Mouse (Mus musculus): ENCODE measurements at regions not wholly inside any gene's neighbourhood (a gene's known extent, or its start where the extent isn't known, plus 50 kb on each side); places are given as distances from the start of the nearest gene placed in this dataset.

DNA sequence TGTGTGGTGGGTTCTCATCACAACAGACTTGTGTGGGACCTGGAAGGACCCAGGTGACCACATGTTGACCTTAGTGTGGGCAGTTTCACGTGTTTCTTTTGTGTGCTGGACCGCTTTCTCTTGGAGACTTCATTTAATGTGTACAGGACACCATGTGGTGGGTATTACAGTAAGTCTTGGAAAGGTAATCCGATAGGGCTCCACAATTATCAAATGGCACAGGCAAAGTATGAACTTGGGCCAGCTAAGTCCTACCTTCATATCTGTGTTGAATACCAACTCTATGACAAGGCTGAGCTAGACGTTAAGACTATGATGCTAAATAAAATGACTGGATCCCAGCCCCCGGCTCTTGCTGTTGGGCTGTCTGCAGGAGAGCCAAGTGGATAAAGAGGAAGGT lies 173.5 kb downstream of the 1500009L16Rik start:
- no peak for DNase-seq (ENCODE audit: low spot score)

- no peak for DNase-seq (ENCODE audit: low spot score)
Measured at GRCm38 (mm10) chr10:83897558-83897957, 174.9 kb downstream of the 1500009L16Rik start.

DNA sequence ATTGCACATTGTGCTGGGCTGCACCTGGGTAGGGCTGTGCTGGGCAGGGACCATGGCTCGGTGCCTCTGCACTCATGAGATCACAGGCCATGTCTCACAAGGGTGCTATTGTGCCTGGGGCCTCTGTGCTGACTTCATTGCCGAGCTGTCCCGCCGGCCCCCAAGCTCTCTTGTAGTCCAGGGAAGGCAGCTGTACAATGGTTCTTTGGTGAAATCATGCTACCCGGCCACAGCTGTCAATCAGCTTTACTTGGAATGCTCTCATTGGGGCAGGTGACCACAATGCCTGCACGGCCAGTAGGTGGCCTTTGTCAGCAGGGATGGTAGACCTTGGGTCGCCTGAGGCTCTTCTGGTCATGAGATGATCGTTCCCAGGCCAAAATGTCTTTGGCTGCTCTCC lies 184.1 kb downstream of the 1500009L16Rik start:
- DNase-seq (ENCODE audit: low spot score), result peak; percentile 49

GRCm38 (mm10) chr10:83910649-83911370 lies 188.1 kb downstream of the 1500009L16Rik start:
- no peak for DNase-seq (ENCODE audit: low spot score)

GRCm38 (mm10) chr10:83914401-83915132 lies 191.9 kb downstream of the 1500009L16Rik start:
- DNase-seq (ENCODE audit: low spot score), result no peak

GRCm38 (mm10) chr10:83915133-83915730 lies 192.6 kb downstream of the 1500009L16Rik start:
- DNase-seq (ENCODE audit: low spot score), result no peak

GRCm38 (mm10) chr10:83926990-83927389 lies 204.3 kb downstream of the 1500009L16Rik start:
- no peak for DNase-seq (ENCODE audit: low spot score)

DNA sequence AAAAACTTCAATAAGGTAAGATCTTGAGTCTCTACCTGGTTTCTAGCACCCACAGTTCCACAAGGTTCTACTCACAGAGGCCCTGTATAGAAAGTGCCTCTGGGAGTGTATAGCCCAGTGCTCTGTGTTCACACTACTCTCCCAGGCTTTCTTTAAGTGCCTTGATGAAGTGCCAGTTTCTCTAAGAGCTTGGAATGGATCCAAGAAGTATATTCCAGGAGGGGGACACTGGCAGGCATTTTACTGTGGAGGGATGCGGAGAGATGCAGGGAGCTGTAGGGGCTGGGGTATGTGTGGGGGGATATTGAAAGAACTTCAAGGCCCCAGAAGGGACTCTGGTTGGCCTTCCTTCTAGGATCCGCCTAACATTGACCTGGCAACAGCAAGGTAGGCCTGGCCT lies 204.9 kb downstream of the 1500009L16Rik start:
- no peak for DNase-seq (ENCODE audit: low spot score)

DNA sequence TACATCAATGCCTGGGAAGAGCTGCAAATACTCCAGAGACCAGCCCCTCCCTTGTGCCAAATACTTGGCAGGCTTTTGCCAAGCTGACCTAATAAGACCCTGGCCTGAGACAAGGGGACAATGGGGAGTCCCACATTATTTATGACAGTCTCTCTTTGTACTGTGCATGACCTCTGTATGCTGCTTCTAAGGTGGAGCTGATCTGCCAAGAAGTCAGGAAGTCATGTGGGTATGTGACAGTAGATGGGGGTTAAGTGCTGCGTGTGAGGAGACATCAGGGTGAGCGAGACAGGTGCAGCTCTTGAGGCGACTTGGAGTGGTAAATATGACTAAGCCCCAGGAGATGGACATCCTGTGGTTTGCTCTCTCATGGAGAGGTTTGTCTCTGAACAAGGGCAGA lies 209.1 kb downstream of the 1500009L16Rik start:
- DNase-seq (ENCODE audit: low spot score), result no peak

- DNase-seq (ENCODE audit: low spot score), result no peak
Measured at GRCm38 (mm10) chr10:83933201-83933600, 210.5 kb downstream of the 1500009L16Rik start.

DNA sequence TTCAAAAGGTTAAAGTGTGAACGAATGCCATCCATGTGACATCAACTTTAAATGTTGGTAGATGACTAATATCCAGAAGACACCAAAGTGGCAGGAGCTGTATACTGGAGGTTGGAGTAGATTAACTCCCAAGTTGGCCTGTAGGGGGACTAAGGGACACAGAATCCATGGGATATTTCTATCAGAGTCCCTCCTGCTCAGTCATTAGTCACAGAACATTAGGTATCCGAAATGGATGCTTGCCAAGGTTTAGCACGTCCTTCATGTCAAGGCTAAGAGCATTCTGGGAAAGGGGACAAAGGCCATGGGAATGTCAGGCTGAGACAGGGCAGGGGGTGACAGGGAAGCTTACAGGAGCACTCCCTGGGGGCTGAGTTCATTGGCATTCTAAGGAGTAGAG lies 211.8 kb downstream of the 1500009L16Rik start:
- no peak for DNase-seq (ENCODE audit: low spot score)

DNA sequence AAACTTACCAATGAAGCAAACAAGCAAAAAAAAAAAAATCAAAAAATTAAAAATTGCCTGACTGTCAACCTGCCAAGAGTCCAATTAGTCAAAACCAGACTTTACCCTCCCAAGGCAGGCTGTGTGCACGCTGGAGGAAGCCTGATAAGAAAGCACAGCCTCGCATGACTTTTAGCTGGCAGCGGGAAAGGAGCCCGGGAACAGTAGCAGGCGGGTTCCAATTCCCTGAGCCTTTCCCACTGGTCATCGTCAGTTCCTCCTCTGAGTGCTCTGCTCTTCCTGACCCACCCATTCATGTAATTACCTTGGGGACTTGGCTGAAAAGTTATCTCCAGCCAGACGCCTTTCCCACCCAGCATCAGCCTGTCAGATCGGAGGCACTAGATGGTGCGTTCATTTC lies 214.5 kb downstream of the 1500009L16Rik start:
- DNase-seq (ENCODE audit: low spot score), result peak; percentile 74

DNA sequence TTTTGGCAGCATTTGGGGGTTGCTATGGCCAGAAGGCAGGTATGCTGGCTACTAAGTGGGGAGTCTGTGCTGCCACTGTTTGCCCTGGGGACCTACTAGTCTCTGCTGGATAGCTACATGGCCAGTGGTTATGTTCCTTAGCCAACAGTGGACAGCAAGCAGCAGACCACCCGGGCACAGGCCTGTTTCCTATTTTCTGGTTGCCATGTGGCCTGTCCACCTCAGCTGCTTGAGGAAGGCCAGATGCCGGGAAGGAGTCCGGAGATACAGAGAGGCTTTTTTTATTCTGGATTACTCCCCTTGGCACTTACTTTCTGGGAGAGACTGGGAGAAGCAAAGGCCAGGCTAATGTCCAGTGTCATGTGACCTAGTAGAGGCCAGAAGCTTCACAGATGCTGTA lies 219.4 kb downstream of the 1500009L16Rik start:
- peak; percentile 17 for DNase-seq (ENCODE audit: low spot score)

DNA sequence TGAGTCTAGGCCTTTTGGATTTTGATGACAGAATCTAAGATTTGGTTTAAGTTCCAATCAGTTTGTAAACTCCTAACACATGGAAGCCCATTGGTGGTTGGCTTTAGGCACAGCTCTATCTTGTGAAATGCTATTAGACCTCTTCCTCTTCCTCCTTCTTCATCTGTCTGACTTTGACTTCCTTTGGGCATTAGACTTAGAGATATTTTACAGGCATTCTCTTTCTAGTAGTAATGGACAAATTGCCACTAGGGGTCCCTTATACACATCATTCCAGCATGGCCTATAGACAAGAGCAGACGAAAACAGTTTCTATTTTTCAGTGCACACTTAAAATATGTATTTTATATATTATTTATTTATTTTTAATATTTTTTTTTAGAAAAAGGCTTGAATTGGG lies 221.5 kb downstream of the 1500009L16Rik start:
- DNase-seq (ENCODE audit: low spot score), result no peak

- DNase-seq (ENCODE audit: low spot score), result no peak
Measured at GRCm38 (mm10) chr10:83944897-83945296, 222.2 kb downstream of the 1500009L16Rik start.

GRCm38 (mm10) chr10:83945503-83945902 lies 222.8 kb downstream of the 1500009L16Rik start:
- no peak for DNase-seq (ENCODE audit: low spot score)

- no peak for DNase-seq (ENCODE audit: low spot score)
Measured at GRCm38 (mm10) chr10:83946186-83947176, 223.8 kb downstream of the 1500009L16Rik start.

DNA sequence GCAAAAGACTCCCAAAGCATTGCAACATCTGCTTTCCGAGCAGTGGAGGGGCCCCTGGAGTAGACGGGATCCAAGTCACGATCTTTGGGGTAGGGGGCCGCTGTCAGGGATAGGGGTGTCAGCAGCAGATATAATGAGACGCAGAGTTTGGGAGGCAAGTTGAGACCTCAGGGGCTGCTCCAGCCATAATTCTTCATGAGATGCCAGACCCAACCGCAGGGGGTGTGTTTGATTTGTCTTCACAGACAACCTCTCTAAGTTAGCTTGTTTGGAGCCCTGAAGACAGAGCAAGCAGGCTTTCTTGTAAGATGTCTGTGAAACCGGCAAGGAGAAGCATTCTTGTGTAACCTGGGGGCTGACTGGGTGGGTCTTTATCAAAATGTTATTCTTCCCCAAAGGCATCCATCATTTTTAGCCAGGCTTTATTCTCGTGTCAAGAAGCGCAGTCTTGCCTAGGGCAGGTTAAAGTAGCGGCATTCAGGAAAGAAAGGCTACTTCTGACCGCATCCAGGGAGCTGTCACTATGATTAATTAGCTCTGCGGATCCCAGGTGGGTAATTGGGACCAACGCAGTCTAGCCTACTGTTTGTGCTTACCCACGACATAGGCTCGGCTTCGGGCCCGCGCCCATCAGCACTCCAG lies 234.6 kb downstream of the 1500009L16Rik start:
- no peak for DNase-seq (ENCODE audit: low spot score)

GRCm38 (mm10) chr10:83958397-83958796 lies 235.7 kb downstream of the 1500009L16Rik start:
- no peak for DNase-seq (ENCODE audit: low spot score)

DNA sequence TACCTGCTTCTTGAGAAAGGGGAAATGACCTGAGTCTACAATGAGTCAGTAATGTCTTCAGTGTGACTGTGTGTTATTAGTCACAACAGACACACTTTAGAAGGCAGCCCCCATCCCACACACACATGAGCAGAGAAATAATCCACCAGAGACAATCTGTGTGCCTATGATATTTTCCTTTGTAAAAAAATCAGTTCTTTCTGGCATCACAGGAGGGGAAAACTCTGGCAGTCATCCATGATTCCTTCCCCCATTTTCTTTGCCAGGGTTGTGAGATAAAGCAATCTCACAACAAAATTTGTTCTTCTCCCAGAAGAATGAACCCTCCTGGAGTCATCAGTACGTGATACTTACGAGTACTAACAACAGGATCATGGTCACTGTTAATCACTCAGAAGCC lies 236.2 kb downstream of the 1500009L16Rik start:
- no peak for DNase-seq (ENCODE audit: low spot score)

DNA sequence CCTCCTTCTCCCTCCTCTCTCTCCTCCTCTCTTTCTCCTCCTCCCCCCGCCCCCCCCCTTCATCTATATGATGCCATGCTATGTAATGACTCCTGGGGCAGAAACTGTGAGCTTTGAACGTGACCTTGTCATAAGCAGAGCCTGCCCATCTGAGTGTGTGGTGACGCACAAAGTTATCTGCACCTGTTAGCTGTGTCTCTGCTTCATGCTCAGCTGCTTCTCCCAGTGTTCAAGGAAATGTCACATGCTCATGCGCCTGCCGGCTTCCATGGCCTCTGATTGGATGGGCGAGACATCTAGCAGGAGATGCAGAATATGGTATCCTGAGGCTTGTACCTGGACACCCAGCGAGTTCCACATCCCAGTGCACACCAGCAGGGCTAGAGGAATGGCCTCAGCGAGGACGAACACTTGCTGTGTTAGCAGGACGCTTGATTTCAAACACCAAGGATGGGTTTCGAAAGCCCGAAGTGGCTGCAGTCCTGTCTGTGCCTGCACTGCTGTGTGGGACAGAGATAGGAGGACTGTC lies 240.6 kb downstream of the 1500009L16Rik start:
- DNase-seq (ENCODE audit: low spot score), result no peak
